8 mouse cellular contexts compared by ENCODE assay signal in genomic region chr5:137349384-137350204, GRCm38 (mm10). TPM values are rescaled to one million over a fixed set of nuclear protein-coding genes. Genes with fewer than 3 reads are reported as not detected.
DNase-seq lines count a peak whose midpoint lies in the region; ATAC-seq and TF ChIP-seq lines count a peak whose summit lies in the region.

Gene Ephb4, plus strand, starts transcription at chr5:137350109.

- no peak within 1 kb of the TSS for H3K27ac ChIP-seq in CH12.LX (ENCODE audit: insufficient read depth, low read depth)
- peak within 1 kb of the TSS; percentile 72 for H3K27ac ChIP-seq in forebrain, embryonic 13.5 days
- peak within 1 kb of the TSS; percentile 98 for H3K27ac ChIP-seq in heart, embryonic 15.5 days
- H3K27ac ChIP-seq in liver, embryonic 14.5 days = no peak within 1 kb of the TSS
- H3K27ac ChIP-seq in neural tube, embryonic 14.5 days (ENCODE audit: low read depth, low read length) = peak within 1 kb of the TSS; percentile 44; the same call in 1 of the 2 replicates

- dilution Hi-C loops in CH12.LX (cut with MboI; ENCODE audit: extremely low pct_ligation_motif_present, extremely low pct_unique_long_range_greater_than_20kb, low sequenced_read_pairs) = no loop called here

- ATAC-seq in forebrain, embryonic 13.5 days = peak; percentile 89
- peak; percentile 94 for ATAC-seq in heart, embryonic 15.5 days (replicated peaks; ENCODE audit: insufficient number of reproducible peaks, insufficient read depth, low FRiP score, low read depth)
- peak; percentile 74 for ATAC-seq in liver, embryonic 14.5 days (ENCODE audit: insufficient read depth)
- peak; percentile 90 for ATAC-seq in neural tube, embryonic 14.5 days (ENCODE audit: low read depth)

- TF ChIP-seq EP300 in CH12.LX (IDR thresholded peaks at IDR 0.05; ENCODE audit: low read length) = no peak
- TF ChIP-seq EP300 in liver, embryonic 14.5 days (IDR thresholded peaks at IDR 0.05; ENCODE audit: low read depth) = no peak

- DNase-seq in CH12.LX (ENCODE audit: extremely low read depth) = peak; percentile 5
- peak; percentile 98 for DNase-seq in adrenal gland, postnatal 14 days
- peak; percentile 99 for DNase-seq in kidney, postnatal 10 days
- DNase-seq in liver, embryonic 14.5 days (ENCODE audit: low read depth in 3 of 3, low spot score in 3 of 3) = peak in 2 of 3 experiments; percentile 34 to 53
- DNase-seq in urinary bladder, postnatal 10 days (ENCODE audit: low spot score) = peak; percentile 75

- no peak for TF ChIP-seq CTCF in CH12.LX (conservative IDR thresholded peaks at IDR 0.05 in 1 of 2, IDR thresholded peaks at IDR 0.05 in 1 of 2; ENCODE audit: low read depth in 2 of 2, low read length in 2 of 2)
- no peak for TF ChIP-seq CTCF in liver, embryonic 14.5 days (IDR thresholded peaks at IDR 0.05; ENCODE audit: low read depth)

- no peaks in the 10 kb centered on the region for H3K36me3 ChIP-seq in CH12.LX (replicated peaks in 1 of 2; ENCODE audit: control insufficient read depth in 1 of 2, insufficient read depth in 1 of 2, low read length in 1 of 2)
- H3K36me3 ChIP-seq in forebrain, embryonic 13.5 days (ENCODE audit: poor library complexity, severe bottlenecking) = peaks cover 12% of the 10 kb centered on the region
- peaks cover 11% of the 10 kb centered on the region for H3K36me3 ChIP-seq in heart, embryonic 15.5 days
- H3K36me3 ChIP-seq in liver, embryonic 14.5 days (replicated peaks; ENCODE audit: control insufficient read depth, insufficient read depth, low read depth) = no peaks in the 10 kb centered on the region
- H3K36me3 ChIP-seq in neural tube, embryonic 14.5 days (ENCODE audit: control insufficient read depth, insufficient read depth, low read length) = no peaks in the 10 kb centered on the region

- TF ChIP-seq RAD21 in CH12.LX (IDR thresholded peaks at IDR 0.05; ENCODE audit: low read depth, low read length) = no peak

- H3K9ac ChIP-seq in CH12.LX (ENCODE audit: insufficient read depth, low read depth) = peak within 1 kb of the TSS; percentile 10; the same call in 1 of the 2 replicates
- peak within 1 kb of the TSS; percentile 89 for H3K9ac ChIP-seq in forebrain, embryonic 13.5 days
- H3K9ac ChIP-seq in heart, embryonic 15.5 days = peak within 1 kb of the TSS; percentile 97
- peak within 1 kb of the TSS; percentile 10 for H3K9ac ChIP-seq in liver, embryonic 14.5 days (replicated peaks)
- peak within 1 kb of the TSS; percentile 66 for H3K9ac ChIP-seq in neural tube, embryonic 14.5 days (replicated peaks; ENCODE audit: low read depth, low read length)

- no peaks in the 10 kb centered on the region for H3K79me2 ChIP-seq in CH12.LX (replicated peaks; ENCODE audit: control insufficient read depth, extremely low read depth, insufficient read depth, poor library complexity, severe bottlenecking)

- peak within 1 kb of the TSS in 2 of 3 experiments; percentile 41 to 54 for H3K4me3 ChIP-seq in CH12.LX (replicated peaks in 1 of 3; ENCODE audit: low read depth in 2 of 3, low read length in 2 of 3, poor library complexity in 1 of 3)
- peak within 1 kb of the TSS; percentile 73 for H3K4me3 ChIP-seq in forebrain, embryonic 13.5 days
- peak within 1 kb of the TSS; percentile 83 for H3K4me3 ChIP-seq in heart, embryonic 15.5 days
- H3K4me3 ChIP-seq in liver, embryonic 14.5 days (ENCODE audit: insufficient read depth in 1 of 2, low read depth in 2 of 2, low read length in 2 of 2) = peak within 1 kb of the TSS; percentile 47 to 52
- H3K4me3 ChIP-seq in neural tube, embryonic 14.5 days (ENCODE audit: low read depth, low read length) = peak within 1 kb of the TSS; percentile 55

- under 1% methylated on average over 31 of the region's 32 CpGs for WGBS in forebrain, embryonic 13.5 days
- WGBS in heart, embryonic 15.5 days = under 1% methylated on average over 32 of the region's 32 CpGs
- 1% methylated on average over 32 of the region's 32 CpGs for WGBS in liver, embryonic 14.5 days (ENCODE audit: insufficient replicate concordance)
- 0% methylated on average over 30 of the region's 32 CpGs for WGBS in neural tube, embryonic 14.5 days

- H3K27me3 ChIP-seq in CH12.LX (replicated peaks) = peaks cover 57% of the 10 kb centered on the region
- peaks cover 8% of the 10 kb centered on the region for H3K27me3 ChIP-seq in forebrain, embryonic 13.5 days
- H3K27me3 ChIP-seq in heart, embryonic 15.5 days = no peaks in the 10 kb centered on the region
- peaks cover 39% of the 10 kb centered on the region for H3K27me3 ChIP-seq in liver, embryonic 14.5 days (ENCODE audit: control insufficient read depth, insufficient read depth, low read length)
- peaks cover 9% of the 10 kb centered on the region; the same call in 1 of the 2 replicates for H3K27me3 ChIP-seq in neural tube, embryonic 14.5 days (ENCODE audit: control insufficient read depth, insufficient read depth, low read length)

- TF ChIP-seq POLR2A in CH12.LX (IDR thresholded peaks at IDR 0.05; ENCODE audit: low read depth, low read length) = no peak

- H3K4me2 ChIP-seq in CH12.LX (ENCODE audit: insufficient read depth, low read depth, poor library complexity, severe bottlenecking) = peak within 1 kb of the TSS; percentile 71
- H3K4me2 ChIP-seq in forebrain, embryonic 13.5 days = peak within 1 kb of the TSS; percentile 93
- peak within 1 kb of the TSS; percentile 88 for H3K4me2 ChIP-seq in heart, embryonic 15.5 days
- peak within 1 kb of the TSS; percentile 48 for H3K4me2 ChIP-seq in liver, embryonic 14.5 days (ENCODE audit: low read depth)
- H3K4me2 ChIP-seq in neural tube, embryonic 14.5 days (ENCODE audit: low read depth, low read length) = peak within 1 kb of the TSS; percentile 96

- H3K4me1 ChIP-seq in CH12.LX (ENCODE audit: control insufficient read depth in 1 of 2, insufficient read depth in 2 of 2) = peaks cover 10 to 39% of the 10 kb centered on the region in 2 experiments; a peak in 3 of 4 replicates
- peaks cover 52% of the 10 kb centered on the region for H3K4me1 ChIP-seq in forebrain, embryonic 13.5 days
- H3K4me1 ChIP-seq in heart, embryonic 15.5 days (replicated peaks) = peaks cover 63% of the 10 kb centered on the region
- H3K4me1 ChIP-seq in liver, embryonic 14.5 days (replicated peaks; ENCODE audit: control insufficient read depth in 2 of 2, insufficient read depth in 2 of 2, low read length in 1 of 2) = peaks cover 0 to 11% of the 10 kb centered on the region in 2 experiments; a peak in 2 of 4 replicates
- H3K4me1 ChIP-seq in neural tube, embryonic 14.5 days (ENCODE audit: control insufficient read depth, insufficient read depth, low read length) = peaks cover 20% of the 10 kb centered on the region

- H3K9me3 ChIP-seq in CH12.LX (replicated peaks; ENCODE audit: low read length) = no peaks in the 10 kb centered on the region
- H3K9me3 ChIP-seq in forebrain, embryonic 13.5 days (replicated peaks) = no peaks in the 10 kb centered on the region
- no peaks in the 10 kb centered on the region for H3K9me3 ChIP-seq in heart, embryonic 15.5 days (replicated peaks)
- no peaks in the 10 kb centered on the region for H3K9me3 ChIP-seq in liver, embryonic 14.5 days (ENCODE audit: control insufficient read depth, low read length)
- H3K9me3 ChIP-seq in neural tube, embryonic 14.5 days (ENCODE audit: control insufficient read depth, low read length) = no peaks in the 10 kb centered on the region

- in situ Hi-C loops in CH12.LX (cut with MboI; ENCODE audit: low pct_ligation_motif_present, low pct_unique_long_range_greater_than_20kb, low sequenced_read_pairs) = no loop called here

TF ChIP-seq in CH12.LX, 34 proteins besides CTCF, POLR2A, EP300 and RAD21:
- TF ChIP-seq MAFK (IDR thresholded peaks at IDR 0.05; ENCODE audit: insufficient replicate concordance, low read length) (no peak), MAX (IDR thresholded peaks at IDR 0.05; ENCODE audit: low read length) (no peak), ETS1 (conservative IDR thresholded peaks at IDR 0.05; ENCODE audit: low read depth, low read length) (no peak), ZKSCAN1 (IDR thresholded peaks at IDR 0.05; ENCODE audit: borderline replicate concordance, low read depth, low read length) (no peak)

RNA-seq across cellular contexts. Expression of gene Ephb4, which starts in this region (rescaled TPM):
- 1.6 and 2.2 TPM in 2 replicates for total RNA-seq in CH12.LX (2012; rRNA removed)
- 0.41 and 0.56 TPM in 2 replicates for total RNA-seq in CH12.LX (2014; rRNA removed)
- polyA plus RNA-seq in CH12.LX (2012; ENCODE audit: insufficient read length, low read depth) = 1.4 and 1.5 TPM in 2 replicates
- total RNA-seq in adrenal gland, postnatal 14 days (2021) = 65.1 and 69.7 TPM in 2 replicates
- polyA plus RNA-seq in forebrain, embryonic 13.5 days (2015; fragmentation: Nextera tagmentation; extraction: Ambion mirVana) = 8.6 and 10.1 TPM in 2 replicates
- 32.9 and 42.9 TPM in 2 replicates for polyA plus RNA-seq in heart, embryonic 15.5 days (2015; fragmentation: Nextera tagmentation; extraction: Ambion mirVana)
- 7.8 and 8.2 TPM in 2 replicates for polyA plus RNA-seq in liver, embryonic 14.5 days (2012; rRNA removed)
- polyA plus RNA-seq in liver, embryonic 14.5 days (2014; fragmentation: Nextera tagmentation; extraction: Ambion mirVana) = 5.7 and 6.6 TPM in 2 replicates
- 2.7 and 8.8 TPM in 2 replicates for polyA plus RNA-seq in neural tube, embryonic 14.5 days (2014; fragmentation: Nextera tagmentation; extraction: Ambion mirVana)

Comparison
In these comparisons a context has a peak if more than half of its experiments do, and no peak if none do; other contexts are left out.
1. RNA of gene Ephb4 (total RNA-seq): 65.1 to 69.7 TPM in adrenal gland, postnatal 14 days; 0.41 to 2.2 TPM in CH12.LX; every median in the first group is over 10 times any median in the second.
2. DNase-seq: peak in every context shown above with its lines; median percentile 99 in kidney, postnatal 10 days; 98 in adrenal gland, postnatal 14 days; 75 in urinary bladder, postnatal 10 days; 44 in liver, embryonic 14.5 days; 5 in CH12.LX.
3. H3K27ac ChIP-seq: peak in forebrain, embryonic 13.5 days (single experiment), heart, embryonic 15.5 days (single experiment) and neural tube, embryonic 14.5 days (single experiment); none in CH12.LX (single experiment) and liver, embryonic 14.5 days (single experiment).
4. H3K9ac ChIP-seq: peak in every context shown above with its lines; median percentile 97 in heart, embryonic 15.5 days; 89 in forebrain, embryonic 13.5 days; 66 in neural tube, embryonic 14.5 days; 10 in CH12.LX; 10 in liver, embryonic 14.5 days.
5. Peak in every context shown above with its lines, with median percentiles within 50 percentile points of each other: H3K4me2 ChIP-seq, H3K4me3 ChIP-seq and ATAC-seq.